Mouse (Mus musculus) liver, embryonic 11.5 days (tissue): Measurements from ENCODE around the gene Adprh. TPM values are rescaled to one million over a fixed set of nuclear protein-coding genes. Genes with fewer than 3 reads are reported as not detected.

Experiments used
- ATAC-seq: fragments of 200-750 bp; cut with Nextera tagmentation; replicated peaks from 2 replicates; pipeline ENCODE4 v1.8.0; 2017; ENCODE audit warnings: moderate number of reproducible peaks, mild to moderate bottlenecking, moderate TSS enrichment, moderate library complexity; ENCODE audit not compliant: low FRiP score
- DNase-seq: peaks from one replicate; pipeline ENCODE4 v3.0.0-alpha.2; 2017; ENCODE audit warnings: low spot score
- H3K27ac ChIP-seq: fragments of 300-500 bp; sonication (generic); 2 replicates; pipeline ENCODE4 v1.5.1; 2014; ENCODE audit warnings: mild to moderate bottlenecking, low read depth, low read length, control low read depth
- H3K27me3 ChIP-seq: fragments of 300-500 bp; sonication (generic); replicated peaks from 2 replicates; pipeline ENCODE4 v1.6.1; 2014; ENCODE audit warnings: low read length, mixed read lengths; ENCODE audit not compliant: control insufficient read depth, insufficient read depth
- H3K36me3 ChIP-seq: fragments of 300-500 bp; sonication (generic); 2 replicates; pipeline ENCODE4 v1.6.1; 2014; ENCODE audit warnings: mild to moderate bottlenecking, low read length, moderate library complexity, mixed read lengths; ENCODE audit not compliant: control insufficient read depth, insufficient read depth
- H3K4me1 ChIP-seq: fragments of 300-500 bp; sonication (generic); replicated peaks from 2 replicates; pipeline ENCODE4 v1.6.1; 2014; ENCODE audit warnings: low read length, mixed read lengths; ENCODE audit not compliant: control insufficient read depth, insufficient read depth
- H3K4me2 ChIP-seq: fragments of 300-500 bp; sonication (generic); 2 replicates; pipeline ENCODE4 v1.6.1; 2014; ENCODE audit warnings: mild to moderate bottlenecking, control low read depth, moderate library complexity
- H3K4me3 ChIP-seq: fragments of 300-500 bp; sonication (generic); 2 replicates; pipeline ENCODE4 v1.5.1; 2014; ENCODE audit warnings: low read depth, low read length, control low read depth
- H3K9ac ChIP-seq: fragments of 300-500 bp; sonication (generic); 2 replicates; pipeline ENCODE4 v1.6.1; 2014; ENCODE audit warnings: low read depth, low read length, control low read depth
- H3K9me3 ChIP-seq: fragments of 300-500 bp; sonication (generic); 2 replicates; pipeline ENCODE4 v1.6.1; 2016; ENCODE audit warnings: low read length, inconsistent platforms, mixed read lengths; ENCODE audit not compliant: control insufficient read depth
- WGBS: fragments of 180-500 bp; shearing (Covaris S2); extraction: QIAGEN DNeasy Blood & Tissue Kit; methylation state at CpG from one replicate; pipeline ENCODE4 v1.1.7; 2014; 5-methylcytosine and 5-hydroxymethylcytosine counted together
- polyA plus RNA-seq: library from polyadenylated mRNA; unstranded; fragments of >200 nt; fragmentation: Nextera tagmentation; extraction: Ambion mirVana; gene quantifications from 2 replicates; pipeline ENCODE4 v1.2.1, GENCODE M21; 2014

Gene Adprh
- polyA plus RNA-seq, 1 experiment from 2014 or later, result 92.1 TPM

GRCm38 (mm10) chr16:38399076-38399475 is 53.4 kb downstream of the Adprh start:
- no peaks in the 10 kb centered on the region for H3K9me3 ChIP-seq
- peak overlapping the region; percentile 57; the same call in 1 of the 2 replicates for H3K4me2 ChIP-seq
- 48% methylated on average over 3 of the region's 3 CpGs for WGBS
- DNase-seq, result no peak
- peaks cover 13% of the 10 kb centered on the region for H3K4me1 ChIP-seq
- H3K36me3 ChIP-seq, result no peaks in the 10 kb centered on the region
- no peaks in the 10 kb centered on the region for H3K27me3 ChIP-seq
- no peak; the same call in 1 of the 2 replicates for ATAC-seq
- H3K27ac ChIP-seq, result peak overlapping the region; percentile 47; the same call in 1 of the 2 replicates
- no peak overlapping the region for H3K4me3 ChIP-seq
- no peak overlapping the region for H3K9ac ChIP-seq

- DNase-seq (no peak), ATAC-seq (no peak)
- Histone ChIP-seq H3K9me3 (no peaks in the 10 kb centered on the region), H3K27me3 (no peaks in the 10 kb centered on the region), H3K4me1 (peaks cover 15% of the 10 kb centered on the region), H3K27ac (no peak overlapping the region), H3K9ac (no peak overlapping the region), H3K36me3 (no peaks in the 10 kb centered on the region), H3K4me3 (no peak overlapping the region), H3K4me2 (no peak overlapping the region)
- 81% methylated on average over 6 of the region's 6 CpGs for WGBS
Measured at GRCm38 (mm10) chr16:38398266-38398665, 54.2 kb downstream of the Adprh start.

GRCm38 (mm10) chr16:38396155-38396554 is 56.3 kb downstream of the Adprh start:
- Histone ChIP-seq H3K27me3 (no peaks in the 10 kb centered on the region), H3K4me1 (peaks cover 20% of the 10 kb centered on the region), H3K9ac (no peak overlapping the region), H3K4me2 (no peak overlapping the region), H3K36me3 (no peaks in the 10 kb centered on the region), H3K4me3 (no peak overlapping the region), H3K9me3 (no peaks in the 10 kb centered on the region), H3K27ac (no peak overlapping the region)
- WGBS, result 64% methylated on average over 13 of the region's 13 CpGs
- ATAC-seq, result no peak
- DNase-seq, result no peak

- 48% methylated on average over 6 of the region's 6 CpGs for WGBS
- DNase-seq, result no peak
Measured at GRCm38 (mm10) chr16:38395060-38395730, 57.3 kb downstream of the Adprh start.

GRCm38 (mm10) chr16:38394191-38394618 is 58.3 kb downstream of the Adprh start:
- Histone ChIP-seq H3K4me3 (no peak overlapping the region), H3K9me3 (no peaks in the 10 kb centered on the region), H3K27me3 (no peaks in the 10 kb centered on the region), H3K4me2 (no peak overlapping the region), H3K9ac (no peak overlapping the region), H3K36me3 (no peaks in the 10 kb centered on the region), H3K4me1 (peaks cover 10% of the 10 kb centered on the region), H3K27ac (no peak overlapping the region)
- DNase-seq (no peak), ATAC-seq (no peak; the same call in 1 of the 2 replicates)
- WGBS, result 69% methylated on average over 8 of the region's 8 CpGs

More at GRCm38 (mm10) chr16:38395060-38395730, 57.3 kb downstream of the Adprh start:
- Histone ChIP-seq H3K9ac (no peak overlapping the region), H3K9me3 (no peaks in the 10 kb centered on the region), H3K36me3 (no peaks in the 10 kb centered on the region), H3K4me2 (no peak overlapping the region), H3K4me3 (no peak overlapping the region), H3K4me1 (peaks cover 19% of the 10 kb centered on the region), H3K27ac (no peak overlapping the region), H3K27me3 (no peaks in the 10 kb centered on the region)
- ATAC-seq, result no peak

Other genes starting within 250 kb of the Adprh start
- gene Nr1i2, start 157.9 kb downstream of the Adprh start, polyA plus RNA-seq, result 1.8 and 2.0 TPM in 2 replicates
- gene Maats1, start 110.6 kb downstream of the Adprh start, polyA plus RNA-seq, result 0.05 TPM in 1 of 2 replicates, not detected in the other
- 441 and 497 TPM in 2 replicates for gene Cox17, start 105.7 kb downstream of the Adprh start, polyA plus RNA-seq
- not detected in 2 replicates for gene Gm21987, start 105.7 kb downstream of the Adprh start, polyA plus RNA-seq
- 14.8 and 15.8 TPM in 2 replicates for gene Popdc2, start 90.5 kb downstream of the Adprh start, polyA plus RNA-seq
- gene Pla1a, start 19.6 kb downstream of the Adprh start, polyA plus RNA-seq, result 0.79 and 1.4 TPM in 2 replicates
- 0.14 and 0.23 TPM in 2 replicates for gene Cd80, start 2.9 kb upstream of the Adprh start, polyA plus RNA-seq
- gene Timmdc1, start 70.0 kb upstream of the Adprh start, polyA plus RNA-seq, result 25.1 and 28.1 TPM in 2 replicates
- 31.0 and 34.1 TPM in 2 replicates for gene Poglut1, start 97.6 kb upstream of the Adprh start, polyA plus RNA-seq
- 88.7 and 89.3 TPM in 2 replicates for gene Tmem39a, start 106.0 kb upstream of the Adprh start, polyA plus RNA-seq